Mouse (Mus musculus): ENCODE results near the gene Slc24a3. TPM values are rescaled to one million over a fixed set of nuclear protein-coding genes. Genes with fewer than 3 reads are reported as not detected.

Gene Slc24a3
- polyA plus RNA-seq, 1 experiment: 103 TPM

GRCm38 (mm10) chr2:145583103-145583502, 415.5 kb downstream of the Slc24a3 start:
- Histone ChIP-seq H3K4me3 (ENCODE audit: insufficient read depth, low read depth, low read length) (no peak overlapping the region), H3K27ac (replicated peaks; ENCODE audit: low read depth, low read length) (no peak overlapping the region), H3K4me1 (ENCODE audit: control insufficient read depth, insufficient read depth, insufficient read length, low read length) (peaks cover 3% of the 10 kb centered on the region; the same call in 1 of the 2 replicates)

DNA sequence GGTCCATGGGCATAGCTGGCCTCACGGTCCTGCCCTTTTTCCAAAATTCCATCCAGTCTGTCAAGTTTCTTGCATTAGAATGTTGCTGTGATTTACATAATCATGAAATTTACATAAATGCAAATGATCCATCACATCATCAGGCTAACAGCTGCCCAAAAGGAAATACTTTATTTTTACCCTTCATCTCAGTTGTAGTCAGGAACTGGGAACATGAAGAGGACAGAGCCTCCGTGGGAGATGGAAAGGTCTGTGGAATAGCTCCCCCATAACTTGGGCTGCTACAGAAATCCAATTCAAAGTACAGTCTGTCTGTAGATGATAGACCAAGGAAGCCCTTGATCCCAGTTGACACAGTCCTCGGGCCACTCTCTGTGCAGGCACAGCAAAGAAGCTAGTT, 417.9 kb downstream of the Slc24a3 start:
- no peak overlapping the region for H3K4me3 ChIP-seq (ENCODE audit: insufficient read depth, low read depth, low read length)
- H3K27ac ChIP-seq (replicated peaks; ENCODE audit: low read depth, low read length): no peak overlapping the region

GRCm38 (mm10) chr2:145588009-145588737, 420.6 kb downstream of the Slc24a3 start:
- H3K4me3 ChIP-seq (ENCODE audit: insufficient read depth, low read depth, low read length): no peak overlapping the region
- H3K4me1 ChIP-seq (ENCODE audit: control insufficient read depth, insufficient read depth, insufficient read length, low read length): peaks cover 3% of the 10 kb centered on the region; the same call in 1 of the 2 replicates
- peak overlapping the region; percentile 73 for H3K27ac ChIP-seq (replicated peaks; ENCODE audit: low read depth, low read length)

More for the DNA sequence above, 417.9 kb downstream of the Slc24a3 start:
- H3K4me1 ChIP-seq (ENCODE audit: control insufficient read depth, insufficient read depth, insufficient read length, low read length): peaks cover 3% of the 10 kb centered on the region; the same call in 1 of the 2 replicates

DNA sequence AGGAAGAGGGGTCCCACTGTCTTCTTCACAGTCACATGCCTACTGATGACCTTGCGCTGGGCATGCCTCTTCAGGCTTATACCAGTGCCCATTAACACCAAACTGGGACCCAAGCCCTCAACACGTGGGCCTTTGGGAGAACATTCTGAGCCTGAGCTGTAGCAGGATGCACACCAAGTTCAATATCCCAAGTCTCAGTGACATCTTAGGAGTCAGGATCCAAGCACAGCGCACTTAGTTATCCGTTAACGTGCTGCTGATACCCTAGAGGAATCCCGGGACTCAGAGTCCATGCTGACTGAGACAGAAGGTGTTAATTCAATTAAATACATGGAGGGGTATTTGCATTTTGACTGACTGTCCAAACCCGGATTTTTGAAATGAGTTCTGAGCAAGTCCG, 424.3 kb downstream of the Slc24a3 start:
- H3K4me3 ChIP-seq (ENCODE audit: insufficient read depth, low read depth, low read length): no peak overlapping the region
- peaks cover 3% of the 10 kb centered on the region; the same call in 1 of the 2 replicates for H3K4me1 ChIP-seq (ENCODE audit: control insufficient read depth, insufficient read depth, insufficient read length, low read length)
- no peak overlapping the region for H3K27ac ChIP-seq (replicated peaks; ENCODE audit: low read depth, low read length)

DNA sequence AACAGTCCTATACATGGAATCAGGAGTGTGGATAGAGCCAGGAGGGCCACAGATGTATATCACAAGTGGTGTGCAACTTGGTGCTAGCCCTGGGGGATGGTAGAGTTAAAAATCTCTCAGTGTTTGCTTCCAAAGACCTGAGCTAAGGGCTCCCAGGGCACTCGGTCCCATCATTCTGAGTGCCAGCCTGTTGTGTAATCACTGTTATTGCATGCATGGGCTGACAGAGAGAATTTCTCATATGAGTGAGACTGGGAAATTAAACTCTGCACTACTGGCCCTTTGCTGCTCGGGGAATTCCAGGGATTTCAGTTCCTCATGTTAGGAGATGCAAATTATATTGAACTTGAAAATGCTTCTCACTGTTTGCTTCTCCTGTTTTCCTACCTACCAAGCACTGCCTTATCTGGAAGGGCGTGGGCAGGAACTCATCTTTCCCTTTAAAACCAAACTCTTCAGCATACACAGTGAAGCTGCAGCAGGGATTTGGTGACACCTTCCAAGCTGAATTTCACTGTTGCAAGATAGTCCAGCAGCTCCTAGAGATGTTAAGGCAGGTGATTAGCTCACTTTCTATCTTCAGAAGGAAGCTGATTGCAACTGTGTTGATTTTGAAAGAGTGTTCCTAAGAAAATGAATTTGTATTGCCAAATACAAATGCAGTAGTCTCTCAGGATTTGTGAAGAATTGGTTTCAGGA, 426.2 kb downstream of the Slc24a3 start:
- Histone ChIP-seq H3K27ac (replicated peaks; ENCODE audit: low read depth, low read length) (peak overlapping the region; percentile 84), H3K4me1 (ENCODE audit: control insufficient read depth, insufficient read depth, insufficient read length, low read length) (no peaks in the 10 kb centered on the region), H3K4me3 (ENCODE audit: insufficient read depth, low read depth, low read length) (no peak overlapping the region)

GRCm38 (mm10) chr2:145597866-145598265, 430.3 kb downstream of the Slc24a3 start:
- no peak overlapping the region for H3K27ac ChIP-seq (replicated peaks; ENCODE audit: low read depth, low read length)
- no peak overlapping the region for H3K4me3 ChIP-seq (ENCODE audit: insufficient read depth, low read depth, low read length)

DNA sequence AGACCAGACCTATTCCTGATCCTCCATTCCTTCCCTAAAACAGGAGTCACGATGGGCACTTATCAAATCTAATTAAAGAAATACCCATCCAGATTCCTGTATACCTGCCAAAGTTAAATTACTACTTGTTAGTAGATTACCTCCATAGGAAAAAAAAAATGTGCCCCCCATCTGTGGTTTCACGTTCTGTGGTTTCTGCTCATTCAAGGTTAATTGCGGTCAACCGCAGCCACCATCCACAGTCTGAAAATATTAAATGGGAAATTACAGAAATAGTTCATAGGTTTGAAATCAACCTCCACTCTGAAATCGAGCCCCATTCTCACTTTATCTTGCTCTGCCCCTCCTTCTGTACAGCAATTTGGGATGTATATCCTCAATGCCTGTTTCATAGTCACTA, 440.3 kb downstream of the Slc24a3 start:
- Histone ChIP-seq H3K27ac (replicated peaks; ENCODE audit: low read depth, low read length) (no peak overlapping the region), H3K4me1 (ENCODE audit: control insufficient read depth, insufficient read depth, insufficient read length, low read length) (no peaks in the 10 kb centered on the region; the same call in 1 of the 2 replicates), H3K4me3 (ENCODE audit: insufficient read depth, low read depth, low read length) (no peak overlapping the region)

More at GRCm38 (mm10) chr2:145597866-145598265, 430.3 kb downstream of the Slc24a3 start:
- H3K4me1 ChIP-seq (ENCODE audit: control insufficient read depth, insufficient read depth, insufficient read length, low read length): no peaks in the 10 kb centered on the region

- Histone ChIP-seq H3K27ac (replicated peaks; ENCODE audit: low read depth, low read length) (no peak overlapping the region), H3K4me3 (ENCODE audit: insufficient read depth, low read depth, low read length) (no peak overlapping the region), H3K4me1 (ENCODE audit: control insufficient read depth, insufficient read depth, insufficient read length, low read length) (no peaks in the 10 kb centered on the region; the same call in 1 of the 2 replicates)
Observed at GRCm38 (mm10) chr2:145610796-145611705, 443.5 kb downstream of the Slc24a3 start.

DNA sequence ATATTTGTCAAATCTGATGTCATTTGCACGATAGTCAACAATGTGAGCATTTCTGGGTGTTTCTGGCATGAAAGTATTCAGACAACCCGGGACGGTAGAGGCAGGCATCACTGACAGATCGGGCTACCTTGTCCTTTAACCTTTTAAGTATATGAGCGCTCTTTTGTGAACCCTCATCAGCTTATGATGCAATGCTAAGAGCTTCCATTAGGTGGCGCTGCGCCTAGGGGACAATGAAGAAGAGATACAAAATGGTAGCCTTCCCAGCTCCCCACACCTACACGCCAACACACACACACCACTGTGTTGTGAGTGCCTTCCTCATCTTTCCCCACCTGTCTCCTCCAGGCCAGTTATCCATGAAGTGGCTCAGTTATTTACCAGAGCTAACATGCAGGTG, 445.4 kb downstream of the Slc24a3 start:
- no peaks in the 10 kb centered on the region; the same call in 1 of the 2 replicates for H3K4me1 ChIP-seq (ENCODE audit: control insufficient read depth, insufficient read depth, insufficient read length, low read length)
- no peak overlapping the region for H3K27ac ChIP-seq (replicated peaks; ENCODE audit: low read depth, low read length)
- no peak overlapping the region for H3K4me3 ChIP-seq (ENCODE audit: insufficient read depth, low read depth, low read length)

DNA sequence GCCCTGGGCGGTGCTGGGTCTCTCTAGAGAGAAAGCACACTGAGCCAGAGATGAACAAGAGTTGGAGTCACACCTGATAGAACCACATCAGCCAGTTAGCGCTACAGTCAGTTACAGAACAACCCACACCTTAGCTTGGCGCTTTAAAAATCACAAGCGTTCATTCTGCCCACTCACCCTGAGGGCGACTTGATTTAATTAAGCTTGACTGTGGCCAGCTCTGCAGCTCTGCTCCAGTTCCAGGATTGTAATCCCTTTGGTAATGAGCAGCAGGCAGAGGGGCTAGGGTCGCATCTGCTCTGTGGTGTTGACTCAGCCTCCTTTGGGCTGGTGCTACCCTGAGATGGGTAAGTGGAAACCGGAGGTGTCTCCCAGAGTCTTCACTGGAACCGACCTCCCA, 446.2 kb downstream of the Slc24a3 start:
- no peaks in the 10 kb centered on the region; the same call in 1 of the 2 replicates for H3K4me1 ChIP-seq (ENCODE audit: control insufficient read depth, insufficient read depth, insufficient read length, low read length)
- no peak overlapping the region for H3K4me3 ChIP-seq (ENCODE audit: insufficient read depth, low read depth, low read length)
- H3K27ac ChIP-seq (replicated peaks; ENCODE audit: low read depth, low read length): no peak overlapping the region

DNA sequence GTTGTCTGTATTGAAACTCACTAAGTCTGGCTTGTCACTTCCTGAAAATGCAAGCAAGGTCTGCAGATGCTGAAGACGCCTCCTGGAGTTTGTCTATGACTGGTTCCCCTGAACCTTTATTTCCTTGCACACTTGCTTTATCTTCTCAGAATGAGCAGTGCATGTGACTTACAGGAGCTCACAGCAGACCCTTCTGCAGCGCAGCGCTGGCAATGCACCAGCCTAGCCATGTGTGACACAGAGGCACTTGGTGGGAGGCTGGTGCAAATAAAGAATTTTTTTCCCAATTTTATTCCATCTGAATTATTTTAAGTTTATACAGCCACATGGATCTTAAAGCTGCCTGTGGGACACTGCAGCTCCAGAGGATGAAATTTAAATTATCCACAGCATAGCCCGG, 452.1 kb downstream of the Slc24a3 start:
- Histone ChIP-seq H3K4me1 (ENCODE audit: control insufficient read depth, insufficient read depth, insufficient read length, low read length) (no peaks in the 10 kb centered on the region), H3K27ac (replicated peaks; ENCODE audit: low read depth, low read length) (no peak overlapping the region), H3K4me3 (ENCODE audit: insufficient read depth, low read depth, low read length) (no peak overlapping the region)

DNA sequence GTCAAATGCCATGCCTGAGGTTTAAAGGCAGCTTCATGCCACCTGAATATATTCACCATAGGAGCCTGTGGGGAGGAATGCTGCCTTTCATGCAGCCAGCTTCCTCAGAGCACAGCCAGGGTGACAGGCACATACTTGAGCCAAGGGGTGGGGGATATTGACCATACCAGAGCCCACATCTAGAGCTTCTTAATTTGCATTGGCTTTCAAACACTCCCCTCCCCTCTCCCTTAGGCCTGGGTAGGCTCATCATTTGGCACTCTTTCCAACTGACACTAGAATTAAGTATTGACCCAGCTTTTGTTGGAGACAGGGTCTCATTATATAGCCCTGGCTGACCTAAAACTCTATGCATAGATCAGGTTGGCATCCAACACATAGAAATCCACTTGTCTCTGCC, 453.2 kb downstream of the Slc24a3 start:
- Histone ChIP-seq H3K27ac (replicated peaks; ENCODE audit: low read depth, low read length) (no peak overlapping the region), H3K4me3 (ENCODE audit: insufficient read depth, low read depth, low read length) (no peak overlapping the region), H3K4me1 (ENCODE audit: control insufficient read depth, insufficient read depth, insufficient read length, low read length) (no peaks in the 10 kb centered on the region)

DNA sequence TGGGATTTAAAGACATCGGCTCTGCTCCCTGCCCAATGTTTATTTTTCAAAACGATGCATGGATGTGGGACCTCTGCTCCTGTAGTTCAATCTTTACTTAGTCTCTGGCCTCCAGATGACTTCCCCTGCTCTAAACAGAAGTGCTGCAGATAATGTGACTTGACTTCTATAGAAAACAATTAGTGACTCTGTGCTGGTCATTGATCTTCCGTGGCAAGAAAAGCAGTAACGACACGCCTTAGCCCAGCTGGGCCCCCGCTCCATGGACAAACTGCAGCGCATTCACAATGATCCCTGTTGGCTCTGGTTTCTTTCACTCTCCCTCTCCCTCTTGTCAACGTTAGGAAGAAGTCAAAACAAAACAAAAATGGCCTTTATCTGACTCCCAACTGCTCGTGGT, 453.6 kb downstream of the Slc24a3 start:
- Histone ChIP-seq H3K4me1 (ENCODE audit: control insufficient read depth, insufficient read depth, insufficient read length, low read length) (no peaks in the 10 kb centered on the region), H3K27ac (replicated peaks; ENCODE audit: low read depth, low read length) (no peak overlapping the region)

GRCm38 (mm10) chr2:145631123-145631798, 463.7 kb downstream of the Slc24a3 start:
- no peak overlapping the region for H3K4me3 ChIP-seq (ENCODE audit: insufficient read depth, low read depth, low read length)
- no peaks in the 10 kb centered on the region for H3K4me1 ChIP-seq (ENCODE audit: control insufficient read depth, insufficient read depth, insufficient read length, low read length)
- H3K27ac ChIP-seq (replicated peaks; ENCODE audit: low read depth, low read length): no peak overlapping the region

More for the DNA sequence above, 453.6 kb downstream of the Slc24a3 start:
- H3K4me3 ChIP-seq (ENCODE audit: insufficient read depth, low read depth, low read length): no peak overlapping the region
